Mouse (Mus musculus) MEL (cell line): ENCODE measurements around the gene Vipr1.

ENCODE experiments used
- CTCF ChIP-seq, 3 experiments: IDR thresholded peaks in 2 of 3; conservative IDR thresholded peaks in 1 of 3; 2 replicates each; pipeline ENCODE4 v1.5.1; 2011 to 2012; ENCODE audit warnings: low read length in 3 of 3, low read depth in 2 of 3, mild to moderate bottlenecking in 2 of 3, improper control_type of control experiment in 1 of 3, inconsistent platforms in 1 of 3, mixed read lengths in 1 of 3, moderate library complexity in 1 of 3; ENCODE audit not compliant: control insufficient read depth in 1 of 3, insufficient read depth in 1 of 3, poor library complexity in 1 of 3, severe bottlenecking in 1 of 3
- E2F4 ChIP-seq: IDR thresholded peaks from 2 replicates; pipeline ENCODE4 v1.6.1; 2011; ENCODE audit warnings: low read depth, low read length, improper control_type of control experiment, borderline replicate concordance
- GATA1 ChIP-seq: IDR thresholded peaks from 2 replicates; pipeline ENCODE4 v1.6.1; 2011; ENCODE audit warnings: low read depth, low read length, improper control_type of control experiment
- JUND ChIP-seq: IDR thresholded peaks from 2 replicates; pipeline ENCODE4 v1.6.1; 2011; ENCODE audit warnings: low read depth, mild to moderate bottlenecking, improper control_type of control experiment, low read length
- MAX ChIP-seq: IDR thresholded peaks from 2 replicates; pipeline ENCODE4 v1.6.1; 2011; ENCODE audit warnings: low read length, improper control_type of control experiment
- NRF1 ChIP-seq: IDR thresholded peaks from 2 replicates; pipeline ENCODE4 v1.6.1; 2014; ENCODE audit warnings: low read depth, mild to moderate bottlenecking, inconsistent platforms, low read length, improper control_type of control experiment, moderate library complexity; ENCODE audit not compliant: poor library complexity, insufficient read depth, severe bottlenecking
- POLR2AphosphoS5 ChIP-seq: IDR thresholded peaks from 2 replicates; pipeline ENCODE4 v1.6.1; 2012; ENCODE audit warnings: low read depth, borderline replicate concordance, mild to moderate bottlenecking, inconsistent platforms, low read length, moderate library complexity, mixed read lengths
- TAL1 ChIP-seq: IDR thresholded peaks from 2 replicates; pipeline ENCODE4 v1.6.1; 2012; ENCODE audit warnings: mild to moderate bottlenecking, inconsistent platforms, low read length, moderate library complexity, mixed read lengths
- TBP ChIP-seq: IDR thresholded peaks from 2 replicates; pipeline ENCODE4 v1.8.0; 2011; ENCODE audit warnings: low read depth, low read length, improper control_type of control experiment
- USF1 ChIP-seq: IDR thresholded peaks from 2 replicates; pipeline ENCODE4 v1.6.1; 2014; ENCODE audit warnings: low read depth, mild to moderate bottlenecking, inconsistent platforms, low read length, improper control_type of control experiment, moderate library complexity

DNA sequence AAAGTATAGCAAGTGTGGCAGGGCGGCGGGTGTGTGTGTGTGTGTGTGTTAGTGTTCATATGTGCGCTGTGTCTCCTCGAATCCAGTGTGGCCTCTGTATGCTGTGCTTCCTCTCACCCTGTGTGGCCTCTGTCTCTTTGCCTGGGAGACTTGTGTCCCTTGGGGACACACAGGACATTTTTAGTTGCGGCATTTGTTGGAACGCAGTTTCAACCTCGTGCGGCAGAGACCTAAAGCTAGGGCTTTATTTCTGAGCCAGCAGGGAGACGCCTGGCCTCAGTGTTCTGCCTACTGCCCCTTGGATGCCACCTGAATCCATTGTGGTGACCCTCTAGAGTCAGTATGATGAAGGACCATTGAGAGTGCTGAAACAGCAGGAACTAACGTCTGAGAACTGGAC lies 9.6 kb upstream of the Vipr1 start:
- TF ChIP-seq MAX (no peak), JUND (no peak), GATA1 (no peak), POLR2AphosphoS5 (no peak), CTCF (IDR thresholded peaks at IDR 0.05 in 2 of 3, conservative IDR thresholded peaks at IDR 0.05 in 1 of 3; ENCODE audit: control insufficient read depth in 1 of 3, insufficient read depth in 1 of 3, low read depth in 2 of 3, low read length in 3 of 3, poor library complexity in 1 of 3, severe bottlenecking in 1 of 3) (no peak), USF1 (no peak), NRF1 (no peak), TAL1 (no peak), E2F4 (no peak), TBP (no peak)
